Mouse (Mus musculus): ENCODE data around the gene Ndufs2. TPM values are rescaled to one million over a fixed set of nuclear protein-coding genes. Genes with fewer than 3 reads are reported as not detected.
A peak's percentile ranks its signal among the peaks of the same experiment; 100 is the strongest.

The Ndufs2 gene
- polyA plus RNA-seq, 1 experiment from 2014 or later = 215 TPM

DNA sequence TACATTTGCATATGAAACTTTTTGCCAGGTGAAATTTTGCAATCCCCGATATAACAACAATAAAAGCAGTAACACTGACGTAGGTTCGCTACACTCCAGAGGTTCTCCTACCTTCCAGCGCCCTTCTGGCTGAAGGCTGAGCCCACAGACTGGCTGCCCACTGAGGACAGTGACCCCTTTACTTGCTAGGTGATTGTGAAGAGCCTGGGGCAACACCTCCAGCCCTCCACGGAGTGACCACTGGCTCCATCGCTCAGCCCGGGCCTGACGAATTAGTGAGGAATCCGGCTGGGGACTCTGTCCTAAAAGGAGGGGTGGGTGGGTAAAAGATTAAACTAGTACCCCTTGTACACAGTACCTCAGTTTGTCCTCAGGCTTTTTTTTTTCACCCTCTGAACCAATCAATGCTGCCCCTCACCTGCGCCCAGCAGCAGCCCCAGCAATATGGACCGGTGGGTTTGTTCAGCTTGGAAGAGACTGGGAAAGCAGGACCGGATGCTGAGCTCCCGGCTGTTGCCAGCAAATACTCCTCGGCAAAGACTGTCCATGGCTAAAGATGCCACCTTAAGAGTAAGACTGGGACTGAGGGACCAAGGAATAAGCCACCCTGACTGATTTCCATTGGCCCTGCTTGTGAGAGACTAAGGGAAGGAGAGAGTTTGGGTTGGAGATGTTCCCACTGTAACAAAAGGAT is 28.0 kb upstream of the Ndufs2 start:
- no peak for DNase-seq (ENCODE audit: low spot score)

DNA sequence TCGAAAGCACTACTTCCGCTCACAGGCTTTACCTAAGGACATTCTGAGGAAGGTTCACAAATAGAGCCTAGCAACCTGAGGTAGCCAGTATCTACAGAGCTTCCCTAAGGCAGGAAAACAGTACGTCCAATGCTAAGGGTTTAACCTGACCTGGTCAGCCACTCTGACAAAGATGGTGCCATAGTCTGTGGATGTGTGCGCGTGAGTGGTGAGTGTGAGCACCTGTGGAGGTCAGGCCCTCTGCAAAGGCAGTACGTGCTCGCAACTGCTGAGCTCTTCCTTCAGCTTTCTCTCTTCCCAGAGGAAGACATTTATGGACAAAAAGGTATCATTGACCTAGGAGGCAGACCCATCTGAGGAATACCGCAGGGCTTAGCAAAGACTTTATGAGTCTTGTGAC is 27.2 kb upstream of the Ndufs2 start:
- no peak for DNase-seq (ENCODE audit: low spot score)

DNA sequence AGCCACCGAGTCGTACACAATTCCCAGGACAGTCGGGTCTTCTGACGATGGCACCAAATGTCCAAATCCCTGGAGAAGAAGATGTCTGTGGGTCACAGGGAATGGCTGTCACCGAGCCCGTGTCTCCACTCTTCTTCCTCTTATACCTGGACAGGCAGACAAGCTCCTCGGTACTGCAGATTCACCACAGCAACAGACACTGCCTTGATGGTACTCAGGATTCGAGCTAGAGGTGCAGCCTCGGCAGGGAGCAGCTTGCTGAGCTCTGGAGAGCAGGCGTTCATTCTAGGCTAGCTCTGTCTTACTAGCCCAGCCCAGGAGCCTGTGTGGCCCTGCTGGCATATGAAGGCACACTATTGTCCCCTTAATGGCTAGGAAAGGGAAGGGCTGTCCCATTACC is 26.5 kb upstream of the Ndufs2 start:
- no peak for DNase-seq (ENCODE audit: low spot score)

DNA sequence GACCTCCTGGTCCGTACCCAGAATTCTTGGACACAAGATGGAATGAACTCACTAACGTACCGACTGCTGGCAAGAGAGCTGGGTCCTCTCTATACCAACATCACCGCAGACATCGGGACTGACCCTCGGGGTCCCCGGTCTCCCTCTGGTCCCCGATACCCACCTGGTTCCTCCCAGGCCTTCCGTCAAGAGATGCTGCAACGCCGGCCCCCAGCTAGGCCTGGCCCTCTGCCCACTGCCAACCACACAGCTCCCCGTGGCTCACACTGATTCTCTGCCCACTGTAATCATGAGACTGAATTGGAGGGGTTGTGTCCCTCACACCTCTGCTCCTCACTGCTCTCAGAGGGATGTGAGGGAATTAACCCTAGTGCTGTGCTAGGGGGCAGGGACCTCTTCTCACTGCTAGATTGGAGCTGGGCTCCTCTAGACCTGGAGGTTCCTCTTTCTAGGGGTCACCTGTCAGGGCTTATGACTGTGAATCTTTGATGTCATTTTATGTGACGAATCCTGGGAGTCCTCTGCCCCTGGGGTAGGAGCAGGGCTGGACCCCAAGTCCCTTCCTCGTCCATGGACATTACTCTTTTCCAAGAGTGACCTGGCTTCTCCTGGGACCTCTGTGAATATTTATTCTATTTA is 25.0 kb upstream of the Ndufs2 start:
- no peak for DNase-seq (ENCODE audit: low spot score)

DNA sequence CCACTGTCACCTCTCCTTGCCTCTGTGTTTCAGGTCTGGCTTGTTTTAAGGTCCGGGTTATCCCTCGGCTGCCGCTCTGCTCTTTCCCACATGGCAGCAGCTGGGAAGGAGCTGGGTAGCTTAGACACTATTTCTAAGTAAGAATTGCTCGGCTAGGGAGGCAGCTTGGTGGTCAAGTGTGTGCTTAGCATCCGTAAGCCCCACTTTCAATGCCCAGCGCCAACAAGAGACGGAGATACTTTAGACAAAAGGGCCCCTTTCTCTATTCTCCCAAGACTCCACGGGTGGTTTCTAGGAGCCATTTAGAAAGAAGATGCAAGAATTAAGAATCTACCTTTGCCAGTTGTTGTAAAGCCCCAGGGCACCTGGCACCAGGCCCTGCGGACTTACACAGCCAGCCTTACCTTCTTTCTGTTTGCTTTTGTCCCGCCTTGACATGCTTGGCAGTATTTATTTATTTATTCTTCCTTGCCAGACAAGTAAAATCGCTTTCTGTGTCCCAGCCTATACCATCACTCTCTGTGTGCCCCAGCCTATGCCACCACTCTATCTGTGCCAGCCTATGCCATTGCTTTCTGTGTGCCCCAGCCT is 24.1 kb upstream of the Ndufs2 start:
- DNase-seq (ENCODE audit: low spot score) = no peak

DNA sequence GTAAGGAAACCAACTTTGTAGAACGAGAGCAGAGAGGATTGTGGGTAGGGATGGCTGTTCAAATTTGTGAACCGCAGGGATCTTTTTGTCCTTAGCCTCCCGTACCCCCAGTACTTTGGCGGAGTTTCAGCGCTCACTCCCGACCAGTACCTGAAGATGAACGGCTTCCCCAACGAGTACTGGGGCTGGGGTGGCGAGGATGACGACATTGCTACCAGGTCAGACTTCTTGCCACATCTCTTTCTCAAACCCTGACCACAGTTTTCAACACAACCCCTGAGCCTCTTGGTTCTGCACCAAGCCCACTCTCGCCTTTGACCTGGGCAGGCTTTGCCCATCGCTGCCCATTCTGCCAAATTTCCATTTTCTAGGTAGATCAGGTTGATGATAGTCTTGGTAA is 23.0 kb upstream of the Ndufs2 start:
- DNase-seq (ENCODE audit: low spot score) = no peak

DNA sequence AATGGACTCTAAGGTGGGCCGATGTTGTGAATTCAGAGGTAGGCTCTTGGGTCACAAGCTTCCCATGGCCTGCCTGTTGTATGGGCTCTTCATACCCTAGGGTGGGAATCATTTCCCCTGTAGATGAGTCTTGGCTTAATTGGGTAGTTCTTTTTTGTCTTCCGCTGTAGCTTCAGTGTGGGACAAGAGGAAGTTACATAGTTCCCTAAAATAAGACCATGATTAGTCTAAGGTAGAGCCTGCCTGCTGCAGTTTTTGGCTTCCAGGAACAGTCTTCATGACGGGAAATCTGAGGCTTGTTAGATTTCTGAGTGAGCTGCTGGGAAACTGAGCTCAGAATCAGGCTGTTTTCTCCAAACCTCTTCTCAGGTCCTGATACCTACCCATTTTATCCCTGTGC is 20.9 kb upstream of the Ndufs2 start:
- DNase-seq (ENCODE audit: low spot score) = no peak

DNA sequence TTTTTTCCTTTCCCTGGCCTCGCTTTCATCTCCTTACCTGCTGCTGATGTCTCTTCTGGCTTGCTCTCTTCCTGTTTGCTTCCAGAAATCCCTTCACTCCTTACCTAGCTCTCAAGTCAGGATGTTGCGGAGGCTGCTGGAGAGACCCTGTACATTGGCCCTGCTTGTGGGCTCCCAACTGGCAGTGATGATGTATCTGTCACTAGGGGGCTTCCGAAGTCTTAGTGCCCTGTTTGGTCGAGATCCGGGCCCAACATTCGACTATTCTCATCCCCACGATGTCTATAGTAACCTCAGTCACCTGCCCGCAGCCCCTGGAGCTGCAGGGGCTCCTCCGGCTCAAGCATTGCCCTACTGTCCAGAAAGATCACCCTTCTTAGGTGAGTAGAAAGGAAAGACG is 20.4 kb upstream of the Ndufs2 start:
- DNase-seq (ENCODE audit: low spot score) = no peak

DNA sequence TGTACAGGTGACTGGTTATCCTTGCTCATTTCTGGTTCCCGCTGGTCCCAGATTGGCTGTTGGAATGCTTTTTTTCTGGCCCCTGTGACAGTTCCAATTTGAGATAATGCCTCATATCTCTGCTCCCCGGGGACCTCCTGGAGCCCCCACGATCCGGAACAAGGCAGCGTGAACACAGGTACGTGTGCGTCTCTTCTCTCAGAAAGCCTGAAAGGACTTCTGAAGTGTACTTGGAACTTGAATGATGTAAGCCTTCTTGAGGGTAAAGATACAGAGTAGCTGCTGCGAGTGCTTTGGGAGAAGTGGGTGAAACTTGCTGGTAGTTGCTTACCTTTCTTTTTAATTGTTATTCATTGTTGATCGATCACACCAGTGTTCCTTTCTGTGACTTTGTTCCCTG is 20.0 kb upstream of the Ndufs2 start:
- DNase-seq (ENCODE audit: low spot score) = no peak

DNA sequence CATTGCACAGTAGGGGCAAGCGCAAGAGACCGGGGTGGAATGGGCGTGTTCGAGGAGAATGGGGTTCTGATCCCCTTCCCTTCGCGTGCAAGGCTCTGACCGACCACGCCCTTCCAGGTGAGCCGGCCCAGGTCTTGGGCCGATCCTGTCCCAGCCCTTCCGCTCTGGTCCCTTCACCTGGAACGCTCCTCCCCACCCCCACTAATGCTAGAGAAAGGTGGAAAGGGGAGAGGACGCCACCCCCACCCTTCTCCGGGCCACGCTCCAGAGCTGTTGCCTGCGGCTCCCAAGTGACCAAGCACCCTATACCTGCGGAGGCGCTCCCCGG is 19.3 kb upstream of the Ndufs2 start:
- no peak for DNase-seq (ENCODE audit: low spot score)

DNA sequence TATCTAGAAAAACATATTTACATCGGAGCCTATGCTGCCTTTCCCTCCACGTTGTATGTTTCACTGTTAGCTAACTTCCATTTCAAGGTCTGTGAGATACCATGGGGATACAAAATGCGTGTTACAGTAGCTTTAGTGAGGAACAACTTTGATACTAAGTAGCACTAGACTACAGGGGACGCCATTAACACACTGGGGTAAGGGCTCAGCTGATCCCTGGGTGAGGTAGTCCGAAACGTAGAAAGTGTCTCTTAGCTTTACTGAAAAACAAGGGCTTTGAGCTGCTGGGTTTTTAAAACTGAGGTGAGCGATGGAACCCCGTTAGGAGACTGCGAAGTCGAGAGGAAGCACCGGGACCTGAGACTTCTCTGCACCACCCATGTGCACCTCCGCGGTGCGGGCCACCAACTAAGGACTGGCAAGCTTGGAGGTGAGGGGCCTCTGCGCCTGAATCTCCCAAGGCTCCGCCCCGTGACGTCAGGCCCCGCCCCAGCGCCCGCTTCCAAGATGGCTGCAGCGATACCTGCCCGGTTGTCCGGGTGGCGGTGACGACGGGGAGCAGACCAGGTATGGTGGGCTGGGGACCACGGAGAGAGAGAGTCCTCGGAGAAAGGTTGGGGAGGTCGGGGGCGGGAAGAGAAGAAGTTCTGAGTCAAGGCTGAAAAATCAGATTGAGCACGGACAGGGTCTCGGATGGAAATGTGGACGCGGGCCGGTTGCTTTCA is 18.8 kb upstream of the Ndufs2 start, which contains the start of gene B4galt3:
B4galt3 (plus strand) TSS at position 481 of the 725 bp plus-strand sequence.
- peak; percentile 95 for DNase-seq (ENCODE audit: low spot score)

DNA sequence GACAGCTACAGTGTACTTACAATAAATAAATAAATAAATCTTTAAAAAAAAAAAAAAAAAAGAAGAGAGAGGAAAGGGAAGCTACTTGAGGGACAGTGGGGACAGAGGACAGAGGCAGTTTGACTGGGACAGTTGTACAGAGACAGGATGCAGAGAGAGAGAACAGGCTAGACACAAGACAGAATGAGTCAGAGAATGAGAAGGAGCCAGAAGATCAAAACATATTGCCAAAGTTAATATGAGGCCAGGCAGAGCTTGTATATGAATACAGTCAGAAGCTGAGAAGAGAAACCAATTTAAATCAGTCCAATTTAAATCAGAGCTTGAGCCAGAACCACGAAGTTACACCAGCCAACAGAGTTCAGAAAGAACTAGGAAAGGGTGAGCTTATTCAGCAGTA is 17.2 kb upstream of the Ndufs2 start:
- no peak for DNase-seq (ENCODE audit: low spot score)

DNA sequence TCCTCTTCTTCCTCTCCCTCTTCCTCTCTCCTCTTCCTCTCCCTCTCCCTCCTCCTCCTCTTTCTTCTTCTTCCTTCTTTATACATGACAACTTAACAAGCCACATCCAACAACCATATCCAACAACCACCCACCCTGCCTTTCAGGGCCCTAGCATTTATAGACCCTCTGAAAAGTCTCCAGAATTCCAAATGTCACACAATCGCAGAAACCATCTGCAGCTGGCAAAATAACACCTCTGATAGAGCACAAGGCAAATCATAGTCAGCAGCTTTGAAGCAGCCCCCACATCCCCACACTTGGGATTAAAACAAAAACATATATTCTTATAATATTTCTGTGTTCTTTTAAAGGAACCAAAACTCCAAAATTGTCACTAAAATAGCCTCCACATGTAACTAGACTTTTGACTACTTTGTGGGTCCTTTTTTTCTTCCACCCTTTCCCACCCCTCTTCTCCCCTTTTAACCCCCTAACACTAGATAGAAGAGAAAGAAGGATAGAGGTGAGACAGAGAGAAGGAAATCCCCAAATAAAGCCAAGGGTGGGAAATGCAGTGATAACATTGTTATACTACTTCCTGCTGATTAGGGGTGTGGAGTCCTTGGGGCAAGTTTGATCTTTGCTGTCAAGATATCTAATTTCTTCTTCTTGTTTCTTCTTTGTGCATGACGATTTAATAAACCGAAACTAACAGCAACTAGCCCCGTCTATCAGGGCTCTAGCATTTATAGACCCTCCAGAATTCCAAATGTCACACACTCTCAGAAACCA is 15.0 kb upstream of the Ndufs2 start:
- DNase-seq (ENCODE audit: low spot score) = no peak

DNA sequence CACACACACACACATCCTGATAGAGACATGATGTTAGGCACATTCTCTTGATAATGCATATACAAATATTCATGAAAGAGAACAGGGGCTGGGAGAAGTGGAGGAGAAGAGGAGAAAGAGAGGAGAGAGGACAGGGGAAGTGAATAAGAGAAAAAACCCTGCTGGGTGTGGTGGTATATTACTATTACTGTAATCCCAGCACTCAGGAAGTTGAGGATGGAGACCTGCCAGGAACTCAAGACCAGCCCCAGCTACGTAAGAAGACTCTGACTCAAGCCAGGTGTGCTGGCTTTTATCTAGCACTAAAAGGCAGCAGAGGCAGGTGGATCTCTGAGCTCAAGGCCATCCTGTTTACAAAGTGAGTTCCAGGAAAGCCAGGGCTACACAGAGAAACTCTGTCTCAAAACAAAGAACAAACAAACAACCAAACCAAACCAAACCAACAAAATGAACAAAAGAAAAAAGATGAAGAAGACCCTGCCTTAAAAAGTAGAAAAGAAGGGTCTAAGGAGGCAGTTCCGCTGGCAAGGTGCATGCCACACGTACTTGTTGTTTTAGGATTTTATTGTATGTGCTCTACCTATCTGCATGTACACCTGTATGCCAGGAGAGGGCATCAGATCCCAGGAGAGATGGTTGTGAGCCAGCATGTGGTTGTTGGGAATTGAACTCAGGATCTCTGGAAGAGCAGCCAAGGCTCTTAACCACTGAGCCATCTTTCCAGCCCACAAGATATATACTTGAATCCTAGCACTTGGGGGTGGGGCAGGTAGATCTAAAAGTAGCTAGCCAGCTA is 12.7 kb upstream of the Ndufs2 start:
- no peak for DNase-seq (ENCODE audit: low spot score)

DNA sequence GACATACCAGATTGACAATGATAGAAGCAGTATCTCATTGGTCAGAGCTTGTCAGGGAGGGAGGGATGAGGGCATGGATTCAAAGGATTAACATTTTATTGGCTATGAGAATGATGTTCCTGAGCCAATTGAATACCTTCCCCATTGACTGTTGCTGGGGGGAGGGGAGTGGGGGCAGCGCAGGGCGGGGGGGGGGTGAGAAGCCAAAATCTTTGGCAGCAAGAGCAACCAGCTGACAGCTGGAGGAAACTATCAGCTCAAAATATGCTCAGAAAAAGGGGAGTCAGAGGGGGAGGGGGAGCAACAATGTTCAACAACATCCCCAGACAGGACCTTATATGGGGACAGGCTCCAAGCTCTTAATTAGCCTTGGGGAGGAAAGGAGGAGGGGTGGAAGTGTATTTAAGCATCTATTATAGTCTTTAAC is 12.0 kb upstream of the Ndufs2 start:
- DNase-seq (ENCODE audit: low spot score) = no peak

DNA sequence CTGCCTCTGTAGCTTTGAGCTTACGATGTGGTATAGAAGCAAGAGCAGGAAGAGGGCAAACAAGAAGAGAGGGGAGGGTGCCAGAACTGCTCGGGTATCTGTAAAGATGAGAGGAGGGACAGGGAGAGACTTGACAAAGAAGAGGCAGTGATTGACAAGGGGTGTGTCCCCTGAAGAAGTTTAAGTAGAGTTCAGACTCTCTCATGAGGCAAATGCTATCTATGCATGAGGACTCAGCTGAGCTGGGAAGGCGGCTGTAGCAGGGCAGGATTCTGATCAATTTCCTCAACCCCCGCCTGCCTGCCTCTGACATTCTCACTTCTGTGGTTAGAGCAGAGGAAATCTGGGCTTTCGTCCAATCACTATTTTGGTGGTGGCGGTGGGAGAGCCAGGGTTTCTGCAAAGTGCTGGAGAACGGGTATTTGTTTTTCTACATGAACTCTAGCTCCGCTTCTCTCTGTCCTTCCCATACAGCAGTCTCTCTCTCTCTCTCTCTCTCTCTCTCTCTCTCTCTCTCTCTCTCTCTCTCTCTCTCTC is 11.5 kb upstream of the Ndufs2 start:
- no peak for DNase-seq (ENCODE audit: low spot score)

DNA sequence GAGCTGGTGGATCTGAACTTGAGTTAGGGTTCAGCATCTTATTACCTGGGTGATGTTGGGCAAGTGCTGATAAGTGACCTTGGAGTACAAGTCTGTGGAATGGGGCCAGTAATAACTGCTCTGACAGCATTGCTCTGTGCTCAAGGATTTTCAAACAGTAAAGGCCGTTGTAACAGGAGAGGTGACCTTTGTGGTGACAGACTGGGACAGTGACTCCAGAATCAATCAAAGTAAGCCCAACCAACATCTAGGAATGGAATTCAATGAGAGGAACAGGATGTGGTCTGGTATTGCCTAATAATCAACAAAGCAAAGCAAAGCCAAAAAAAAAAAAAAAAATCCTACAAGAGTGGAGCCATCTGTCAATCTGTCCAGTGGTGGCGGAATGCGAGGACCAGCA is 9.1 kb upstream of the Ndufs2 start:
- DNase-seq (ENCODE audit: low spot score) = no peak

DNA sequence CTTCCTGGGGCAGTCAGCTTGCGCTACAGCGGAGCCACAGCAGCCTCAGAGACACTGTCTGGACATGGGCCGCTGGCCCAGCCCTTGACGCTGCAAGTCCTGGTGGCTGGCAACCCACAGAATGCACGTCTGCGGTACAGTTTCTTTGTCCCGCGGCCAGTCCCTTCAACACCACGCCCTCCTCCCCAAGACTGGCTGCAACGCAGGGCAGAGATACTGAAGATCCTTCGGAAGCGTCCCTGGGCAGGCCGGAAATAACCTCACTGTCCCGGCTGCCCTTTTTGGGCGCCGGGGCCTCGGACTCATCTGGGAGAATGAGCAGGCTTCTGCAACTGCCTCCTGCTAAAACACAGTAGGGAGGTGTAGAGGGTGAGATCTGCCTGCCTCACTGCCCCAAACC is 7.7 kb upstream of the Ndufs2 start:
- no peak for DNase-seq (ENCODE audit: low spot score)

DNA sequence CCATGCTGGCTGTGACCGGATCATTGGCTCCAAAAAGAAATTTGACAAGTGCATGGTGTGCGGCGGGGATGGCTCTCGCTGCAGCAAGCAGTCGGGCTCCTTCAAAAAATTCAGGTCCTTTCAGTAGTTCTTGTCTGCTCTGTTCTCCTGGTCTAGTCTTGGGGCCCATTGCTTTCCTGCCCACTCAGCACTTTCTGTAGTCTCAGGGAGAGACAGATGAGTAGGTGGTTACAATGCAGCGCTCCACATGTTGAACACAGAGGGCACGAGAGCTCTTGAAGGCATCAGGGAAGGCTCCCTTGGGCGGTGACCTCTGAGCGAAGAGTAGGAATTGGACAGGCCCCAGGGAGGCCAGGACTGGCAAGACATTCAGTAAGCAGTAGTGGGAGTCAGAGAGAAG is 6.6 kb upstream of the Ndufs2 start:
- DNase-seq (ENCODE audit: low spot score) = no peak

DNA sequence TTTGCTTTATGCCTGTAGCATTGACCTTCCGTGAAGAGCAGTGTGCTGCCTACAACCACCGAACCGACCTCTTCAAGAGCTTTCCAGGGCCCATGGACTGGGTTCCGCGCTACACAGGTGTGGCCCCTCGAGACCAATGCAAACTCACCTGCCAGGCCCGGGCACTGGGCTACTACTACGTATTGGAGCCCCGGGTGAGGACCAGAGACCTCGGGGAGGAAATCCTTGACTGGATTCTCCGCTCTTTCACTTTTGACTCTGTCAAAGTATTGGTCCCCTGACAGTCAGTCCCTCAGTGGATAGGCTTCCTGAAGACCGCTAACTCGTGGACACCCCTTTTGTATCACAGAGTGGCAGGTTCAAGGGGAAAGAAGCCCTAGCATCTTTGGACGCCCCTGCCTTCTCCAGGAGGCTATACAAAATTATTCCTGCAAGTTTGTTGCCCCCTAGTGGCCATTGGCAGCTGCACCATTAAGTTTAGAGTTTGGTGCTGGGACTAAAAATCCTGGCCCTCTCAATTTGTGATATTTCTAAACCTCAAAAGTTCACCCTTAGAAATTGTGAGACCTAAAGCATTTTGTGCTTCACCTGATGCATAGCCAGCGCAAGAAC is 5.9 kb upstream of the Ndufs2 start:
- peak; percentile 76 for DNase-seq (ENCODE audit: low spot score)

Data from thymus, postnatal 0 days (tissue).